ENCODE assay signal across 12 mouse cellular contexts in the genomic region with DNA sequence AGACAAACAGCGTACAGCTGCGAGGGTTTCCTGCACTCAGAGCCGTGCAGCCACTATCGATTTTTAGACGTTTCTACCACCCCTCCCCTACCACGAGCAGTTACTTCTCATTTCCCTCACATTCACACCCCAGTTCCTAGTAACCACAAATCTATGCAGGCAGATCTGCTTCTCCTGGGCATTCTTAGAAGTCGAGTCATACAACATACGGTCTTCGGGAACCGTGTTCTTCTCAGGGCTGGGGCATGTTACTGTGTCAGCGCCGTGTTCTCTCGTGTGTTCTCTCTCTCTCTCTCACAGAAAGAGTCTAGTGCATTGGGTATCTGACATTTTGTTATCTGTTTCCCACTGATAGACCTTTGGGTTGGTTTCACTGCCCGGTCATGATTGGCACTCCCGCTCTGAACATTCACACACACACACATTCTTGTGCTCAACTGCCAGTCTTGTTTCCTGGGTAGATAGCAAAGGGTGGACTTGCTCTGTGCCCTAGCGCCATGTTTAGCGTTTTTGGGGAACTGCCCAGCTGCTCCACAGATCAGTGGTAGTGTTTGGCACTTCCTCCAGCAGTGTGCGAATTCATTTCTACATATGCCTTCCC. TPM values are rescaled to one million over a fixed set of nuclear protein-coding genes. Genes with fewer than 3 reads are reported as not detected.
DNase-seq lines count a peak whose midpoint lies in the region; ATAC-seq and TF ChIP-seq lines count a peak whose summit lies in the region.
"Had no signal": no experiment of that assay in that cellular context is flagged by ENCODE, and none has a peak within 500 bp of the region (broad histone marks: within the 10 kb centered on the region; RNA-seq: fewer than 3 reads in every experiment).

No protein-coding gene starts in this region.

- WGBS in kidney, embryonic 15.5 days = 65% methylated on average over 18 of the region's 18 CpGs

- TF ChIP-seq EP300 in MEL (IDR thresholded peaks at IDR 0.05; ENCODE audit: low read depth in 1 of 2, low read length in 2 of 2) = peak; percentile 51 to 75

- H3K4me3 ChIP-seq in kidney, embryonic 15.5 days (replicated peaks) = no peak overlapping the region
- peak overlapping the region in 1 of 2 experiments; percentile 18; a peak in 2 of 4 replicates for H3K4me3 ChIP-seq in MEL (ENCODE audit: control insufficient read depth in 1 of 2, insufficient read depth in 1 of 2, low read depth in 2 of 2, low read length in 2 of 2)
- H3K4me3 ChIP-seq in embryonic fibroblast, embryonic 13.5 days (ENCODE audit: insufficient read depth, low read length) = no peak overlapping the region
- H3K4me3 ChIP-seq: forebrain, embryonic 15.5 days; hindbrain, embryonic 15.5 days had no signal

- no peak overlapping the region for H3K4me2 ChIP-seq in kidney, embryonic 15.5 days
- H3K4me2 ChIP-seq: forebrain, embryonic 15.5 days; hindbrain, embryonic 15.5 days; midbrain, embryonic 11.5 days had no signal

- TF ChIP-seq POLR2A in MEL (IDR thresholded peaks at IDR 0.05; ENCODE audit: control insufficient read depth in 1 of 2, insufficient read depth in 1 of 2, low read depth in 1 of 2, low read length in 2 of 2, poor library complexity in 1 of 2) = no peak
- no peak for TF ChIP-seq POLR2A in embryonic fibroblast, embryonic 13.5 days (IDR thresholded peaks at IDR 0.05; ENCODE audit: low read depth, low read length)

- no peak overlapping the region for H3K9ac ChIP-seq in kidney, embryonic 15.5 days
- H3K9ac ChIP-seq in MEL (ENCODE audit: control insufficient read depth, low read depth, low read length, poor library complexity, severe bottlenecking) = peak overlapping the region; percentile 15
- H3K9ac ChIP-seq: forebrain, embryonic 15.5 days; hindbrain, embryonic 15.5 days had no signal

- intact Hi-C loops in left cerebral cortex, postnatal 36 days (cut with DNase I) = no loop called here

- H3K79me2 ChIP-seq in MEL (ENCODE audit: control insufficient read depth, insufficient read depth, low read length, poor library complexity) = 0 out of 2 replicates have a peak, but pooled peaks cover 2% of the 10 kb centered on the region

- no peak for ATAC-seq in kidney, embryonic 15.5 days (replicated peaks; ENCODE audit: low FRiP score)
- peak; percentile 28 for ATAC-seq in monocyte, adult 5-6 weeks (replicated peaks; ENCODE audit: insufficient number of reproducible peaks, low FRiP score, low TSS enrichment, poor library complexity, severe bottlenecking)
- ATAC-seq in erythroblast, adult 5-6 weeks (replicated peaks; ENCODE audit: low FRiP score, poor library complexity, severe bottlenecking) = no peak
- ATAC-seq: forebrain, embryonic 15.5 days had no signal

- H3K9me3 ChIP-seq in kidney, embryonic 15.5 days (replicated peaks) = no peaks in the 10 kb centered on the region
- no peaks in the 10 kb centered on the region for H3K9me3 ChIP-seq in MEL (replicated peaks; ENCODE audit: insufficient read depth, low read length)
- H3K9me3 ChIP-seq: forebrain, embryonic 15.5 days; hindbrain, embryonic 15.5 days had no signal

- H3K4me1 ChIP-seq in kidney, embryonic 15.5 days = peaks cover 84% of the 10 kb centered on the region
- H3K4me1 ChIP-seq in MEL (ENCODE audit: control insufficient read depth in 1 of 2, insufficient read depth in 2 of 2, low read length in 2 of 2) = peaks cover 22 to 37% of the 10 kb centered on the region in 2 experiments
- H3K4me1 ChIP-seq in embryonic fibroblast, embryonic 13.5 days (ENCODE audit: control insufficient read depth, insufficient read depth, low read length) = peaks cover 40% of the 10 kb centered on the region

- peaks cover 21% of the 10 kb centered on the region for H3K36me3 ChIP-seq in kidney, embryonic 15.5 days
- peaks cover 0 to 35% of the 10 kb centered on the region in 2 experiments; a peak in 2 of 4 replicates for H3K36me3 ChIP-seq in MEL (ENCODE audit: control insufficient read depth in 1 of 2, insufficient read depth in 2 of 2, low read length in 2 of 2)
- H3K36me3 ChIP-seq: forebrain, embryonic 15.5 days; hindbrain, embryonic 15.5 days had no signal

- TF ChIP-seq CTCF in MEL (IDR thresholded peaks at IDR 0.05 in 2 of 3, conservative IDR thresholded peaks at IDR 0.05 in 1 of 3; ENCODE audit: control insufficient read depth in 1 of 3, insufficient read depth in 1 of 3, low read depth in 2 of 3, low read length in 3 of 3, poor library complexity in 1 of 3, severe bottlenecking in 1 of 3) = no peak
- no peak for TF ChIP-seq CTCF in embryonic fibroblast, embryonic 13.5 days (IDR thresholded peaks at IDR 0.05; ENCODE audit: borderline replicate concordance, insufficient read depth, low read length)

- no peak for DNase-seq in kidney, adult 18-20 months
- DNase-seq in MEL (ENCODE audit: low read depth, low spot score) = peak; percentile 84
- no peak for DNase-seq in left cerebral cortex, postnatal 36 days (ENCODE audit: low spot score in 2 of 2)
- no peak for DNase-seq in testis, postnatal 14 days (ENCODE audit: low spot score)
- DNase-seq: cerebellum, adult 9-11 months had no signal

- H3K27me3 ChIP-seq in kidney, embryonic 15.5 days = no peaks in the 10 kb centered on the region
- no peaks in the 10 kb centered on the region for H3K27me3 ChIP-seq in MEL (ENCODE audit: control insufficient read depth in 1 of 2, insufficient read depth in 2 of 2, low read length in 2 of 2)
- H3K27me3 ChIP-seq: forebrain, embryonic 15.5 days; hindbrain, embryonic 15.5 days had no signal

- H3K27ac ChIP-seq in kidney, embryonic 15.5 days = peak overlapping the region; percentile 37
- peak overlapping the region; percentile 73 for H3K27ac ChIP-seq in MEL (ENCODE audit: control insufficient read depth, low read depth, low read length)
- H3K27ac ChIP-seq in embryonic fibroblast, embryonic 13.5 days (ENCODE audit: insufficient read depth, low read length) = peak overlapping the region; percentile 82
- H3K27ac ChIP-seq: forebrain, embryonic 15.5 days; hindbrain, embryonic 15.5 days had no signal

- TF ChIP-seq RAD21 in MEL (IDR thresholded peaks at IDR 0.05; ENCODE audit: low read depth, low read length) = no peak

TF ChIP-seq in MEL, 35 proteins besides CTCF, POLR2A, EP300 and RAD21 (continues in another document):
- peak; percentile 30 for TF ChIP-seq MYB (IDR thresholded peaks at IDR 0.05; ENCODE audit: low read depth, low read length)
- TF ChIP-seq MYC (IDR thresholded peaks at IDR 0.05; ENCODE audit: low read depth, low read length) = peak; percentile 63
- peak; percentile 51 for TF ChIP-seq ELF1 (IDR thresholded peaks at IDR 0.05; ENCODE audit: low read depth, low read length)
- no peak for TF ChIP-seq ZC3H11A (IDR thresholded peaks at IDR 0.05; ENCODE audit: low read depth, low read length)
- peak; percentile 57 for TF ChIP-seq MAX (IDR thresholded peaks at IDR 0.05; ENCODE audit: low read length)
- peak; percentile 51 for TF ChIP-seq TAL1 (IDR thresholded peaks at IDR 0.05; ENCODE audit: low read length)
- peak; percentile 79 for TF ChIP-seq GATA1 (IDR thresholded peaks at IDR 0.05; ENCODE audit: low read depth, low read length)
- peak; percentile 55; the same call in 1 of the 2 replicates for TF ChIP-seq ETS1 (IDR thresholded peaks at IDR 0.05; ENCODE audit: low read depth, low read length)
- peak; percentile 87 for TF ChIP-seq MAZ (IDR thresholded peaks at IDR 0.05; ENCODE audit: low read depth, low read length)
- TF ChIP-seq E2F4 (IDR thresholded peaks at IDR 0.05; ENCODE audit: borderline replicate concordance, low read depth, low read length) = no peak; the same call in 1 of the 2 replicates
- TF ChIP-seq GABPA (IDR thresholded peaks at IDR 0.05; ENCODE audit: low read depth, low read length) = no peak
- peak; percentile 94 for TF ChIP-seq RCOR1 (IDR thresholded peaks at IDR 0.05; ENCODE audit: low read depth, low read length)
- no peak for TF ChIP-seq TBP (IDR thresholded peaks at IDR 0.05; ENCODE audit: low read depth, low read length)
- TF ChIP-seq HCFC1 (IDR thresholded peaks at IDR 0.05; ENCODE audit: low read depth, low read length) = 0 out of 2 replicates have a peak, but pooled peaks have one; percentile 6
- TF ChIP-seq BHLHE40 (IDR thresholded peaks at IDR 0.05; ENCODE audit: borderline replicate concordance, low read depth, low read length) = peak; percentile 71

RNA-seq across cellular contexts. Expression of gene Rara, which starts 20.5 kb away (rescaled TPM):
- 29.3 and 32.1 TPM in 2 replicates for polyA plus RNA-seq in kidney, embryonic 15.5 days (2015; fragmentation: Nextera tagmentation; extraction: Ambion mirVana)
- total RNA-seq in MEL (2012; rRNA removed) = 9.8 and 12.1 TPM in 2 replicates
- 10 to 100 TPM in 1 of 2 experiments, not detected in 1; 13.7 TPM for polyA plus RNA-seq in MEL (2012; ENCODE audit: insufficient read depth in 1 of 2, insufficient read length in 2 of 2, low read depth in 1 of 2, low replicate concordance in 2 of 2, missing spikeins in 1 of 2)
- 26.8 and 28.2 TPM in 2 replicates for polyA plus RNA-seq in embryonic fibroblast, embryonic 13.5 days (2011; ENCODE audit: insufficient read length, low read depth, missing spikeins)
- 61.0 to 76.9 TPM (median 62.9 TPM) in 3 replicates for total RNA-seq in monocyte, adult 5-6 weeks (2017)
- 10 to 100 TPM; 10.5 to 11.6 TPM for total RNA-seq in left cerebral cortex, postnatal 36 days (2021)
- total RNA-seq in erythroblast, adult 5-6 weeks (2015; ENCODE audit: low replicate concordance) = 13.1 and 13.2 TPM in 2 replicates
- 2.8 TPM in 2 replicates for total RNA-seq in erythroblast, adult 5-6 weeks (2017; ENCODE audit: low replicate concordance)

RNA-seq across cellular contexts. Expression of gene Gjd3, which starts 34.7 kb away (rescaled TPM):
- polyA plus RNA-seq in kidney, embryonic 15.5 days (2015; fragmentation: Nextera tagmentation; extraction: Ambion mirVana) = 0.48 and 0.51 TPM in 2 replicates
- total RNA-seq in MEL (2012; rRNA removed) = not detected in 2 replicates
- not detected for polyA plus RNA-seq in MEL (2012; ENCODE audit: insufficient read depth in 1 of 2, insufficient read length in 2 of 2, low read depth in 1 of 2, low replicate concordance in 2 of 2, missing spikeins in 1 of 2)
- polyA plus RNA-seq in embryonic fibroblast, embryonic 13.5 days (2011; ENCODE audit: insufficient read length, low read depth, missing spikeins) = not detected in 2 replicates
- not detected in 3 replicates for total RNA-seq in monocyte, adult 5-6 weeks (2017)
- 1 to 10 TPM; 2.0 TPM for total RNA-seq in left cerebral cortex, postnatal 36 days (2021)
- not detected in 2 replicates for total RNA-seq in erythroblast, adult 5-6 weeks (2015; ENCODE audit: low replicate concordance)
- not detected in 2 replicates for total RNA-seq in erythroblast, adult 5-6 weeks (2017; ENCODE audit: low replicate concordance)
- polyA plus RNA-seq: midbrain, embryonic 11.5 days had no signal

RNA-seq across cellular contexts. Expression of gene Cdc6, which starts 40.5 kb away (rescaled TPM):
- polyA plus RNA-seq in kidney, embryonic 15.5 days (2015; fragmentation: Nextera tagmentation; extraction: Ambion mirVana) = 36.3 and 39.1 TPM in 2 replicates
- 83.4 and 104 TPM in 2 replicates for total RNA-seq in MEL (2012; rRNA removed)
- 10 to 100 TPM; 56.9 to 69.4 TPM for polyA plus RNA-seq in MEL (2012; ENCODE audit: insufficient read depth in 1 of 2, insufficient read length in 2 of 2, low read depth in 1 of 2, low replicate concordance in 2 of 2, missing spikeins in 1 of 2)
- polyA plus RNA-seq in embryonic fibroblast, embryonic 13.5 days (2011; ENCODE audit: insufficient read length, low read depth, missing spikeins) = 7.4 and 11.8 TPM in 2 replicates
- 0.67 to 1.7 TPM (median 0.75 TPM) in 3 replicates for total RNA-seq in monocyte, adult 5-6 weeks (2017)
- total RNA-seq in left cerebral cortex, postnatal 36 days (2021) = under 1 TPM; 0.39 to 0.47 TPM
- 20.0 and 20.1 TPM in 2 replicates for total RNA-seq in erythroblast, adult 5-6 weeks (2015; ENCODE audit: low replicate concordance)
- 46.7 and 54.2 TPM in 2 replicates for total RNA-seq in erythroblast, adult 5-6 weeks (2017; ENCODE audit: low replicate concordance)
